Mouse (Mus musculus) embryonic facial prominence, embryonic 13.5 days (tissue): ENCODE data around the gene 1700037H04Rik. TPM values are rescaled to one million over a fixed set of nuclear protein-coding genes. Genes with fewer than 3 reads are reported as not detected.

ENCODE experiments used
- ATAC-seq: fragments of 200-750 bp; cut with Nextera tagmentation; 2 replicates; pipeline ENCODE4 v1.8.0; 2017; ENCODE audit warnings: low read depth; ENCODE audit not compliant: insufficient number of reproducible peaks, insufficient read depth, low FRiP score, low TSS enrichment
- H3K27ac ChIP-seq: fragments of 300-500 bp; sonication (generic); 2 replicates; pipeline ENCODE4 v1.5.1; 2015; ENCODE audit warnings: moderate library complexity, mild to moderate bottlenecking, inconsistent platforms
- H3K27me3 ChIP-seq: fragments of 300-500 bp; sonication (generic); 2 replicates; pipeline ENCODE4 v1.6.1; 2015; ENCODE audit warnings: mild to moderate bottlenecking, inconsistent platforms
- H3K36me3 ChIP-seq: fragments of 300-500 bp; sonication (generic); 2 replicates; pipeline ENCODE4 v1.6.1; 2015; ENCODE audit warnings: mild to moderate bottlenecking, inconsistent platforms
- H3K4me1 ChIP-seq: fragments of 300-500 bp; sonication (generic); 2 replicates; pipeline ENCODE4 v1.6.1; 2015; ENCODE audit warnings: inconsistent platforms
- H3K4me2 ChIP-seq: fragments of 300-500 bp; sonication (generic); 2 replicates; pipeline ENCODE4 v1.6.1; 2015; ENCODE audit warnings: moderate library complexity, mild to moderate bottlenecking, inconsistent platforms
- H3K4me3 ChIP-seq: fragments of 300-500 bp; sonication (generic); 2 replicates; pipeline ENCODE4 v1.5.1; 2015; ENCODE audit warnings: mild to moderate bottlenecking, inconsistent platforms
- H3K9ac ChIP-seq: fragments of 300-500 bp; sonication (generic); 2 replicates; pipeline ENCODE4 v1.6.1; 2015; ENCODE audit warnings: mild to moderate bottlenecking, inconsistent platforms
- H3K9me3 ChIP-seq: fragments of 300-500 bp; sonication (generic); 2 replicates; pipeline ENCODE4 v1.6.1; 2016; ENCODE audit warnings: inconsistent platforms
- WGBS: fragments of 180-500 bp; shearing (Covaris S2); methylation state at CpG from one replicate; pipeline ENCODE4 v1.1.7; 2015; ENCODE audit warnings: mixed read lengths; 5-methylcytosine and 5-hydroxymethylcytosine counted together
- polyA plus RNA-seq: library from polyadenylated mRNA; unstranded; fragments of >200 nt; fragmentation: Nextera tagmentation; extraction: Ambion mirVana; gene quantifications from 2 replicates; pipeline ENCODE4 v1.2.1, GENCODE M21; 2015

1700037H04Rik gene
- polyA plus RNA-seq, 1 experiment from 2014 or later = 71.4 TPM

DNA sequence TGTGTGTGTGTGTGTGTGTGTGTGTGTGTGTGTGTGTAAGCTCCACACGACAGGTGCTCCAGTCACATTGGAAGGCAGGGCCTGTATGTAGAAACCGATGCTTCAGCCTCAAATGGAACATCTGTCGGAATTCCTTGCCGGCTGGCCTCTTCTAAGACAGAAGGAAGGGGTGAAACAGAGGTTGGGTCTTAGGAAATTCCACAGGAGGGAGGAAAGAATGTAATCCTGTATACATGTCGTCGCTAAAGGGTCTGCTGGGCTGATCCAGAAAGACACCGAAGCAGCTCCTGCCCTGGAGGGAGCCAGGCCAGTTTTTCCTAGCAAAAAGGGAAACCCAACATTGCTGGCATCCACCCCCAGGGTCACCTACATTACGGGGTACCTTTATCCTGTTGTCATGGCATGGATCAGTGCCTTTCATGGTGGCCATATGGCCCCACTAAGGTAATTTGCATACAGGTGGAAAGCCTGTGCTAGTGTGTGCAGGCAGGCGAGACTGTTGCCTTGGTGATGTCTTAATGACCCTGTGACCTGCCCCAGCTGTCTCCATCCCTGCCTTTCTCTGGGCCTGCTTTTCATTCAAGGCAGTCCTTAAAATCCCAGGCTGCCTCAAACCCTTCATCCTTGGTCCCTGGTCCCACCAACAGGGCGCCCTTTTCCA lies 30.6 kb upstream of the 1700037H04Rik start:
- H3K27me3 ChIP-seq = no peaks in the 10 kb centered on the region
- no peak for ATAC-seq
- no peaks in the 10 kb centered on the region for H3K9me3 ChIP-seq
- 27% methylated on average over 10 of the region's 10 CpGs for WGBS
- H3K4me3 ChIP-seq = no peak overlapping the region
- peaks cover 45% of the 10 kb centered on the region for H3K4me1 ChIP-seq
- H3K9ac ChIP-seq = no peak overlapping the region
- no peak overlapping the region for H3K4me2 ChIP-seq
- H3K27ac ChIP-seq = no peak overlapping the region
- H3K36me3 ChIP-seq = peaks cover 53% of the 10 kb centered on the region

DNA sequence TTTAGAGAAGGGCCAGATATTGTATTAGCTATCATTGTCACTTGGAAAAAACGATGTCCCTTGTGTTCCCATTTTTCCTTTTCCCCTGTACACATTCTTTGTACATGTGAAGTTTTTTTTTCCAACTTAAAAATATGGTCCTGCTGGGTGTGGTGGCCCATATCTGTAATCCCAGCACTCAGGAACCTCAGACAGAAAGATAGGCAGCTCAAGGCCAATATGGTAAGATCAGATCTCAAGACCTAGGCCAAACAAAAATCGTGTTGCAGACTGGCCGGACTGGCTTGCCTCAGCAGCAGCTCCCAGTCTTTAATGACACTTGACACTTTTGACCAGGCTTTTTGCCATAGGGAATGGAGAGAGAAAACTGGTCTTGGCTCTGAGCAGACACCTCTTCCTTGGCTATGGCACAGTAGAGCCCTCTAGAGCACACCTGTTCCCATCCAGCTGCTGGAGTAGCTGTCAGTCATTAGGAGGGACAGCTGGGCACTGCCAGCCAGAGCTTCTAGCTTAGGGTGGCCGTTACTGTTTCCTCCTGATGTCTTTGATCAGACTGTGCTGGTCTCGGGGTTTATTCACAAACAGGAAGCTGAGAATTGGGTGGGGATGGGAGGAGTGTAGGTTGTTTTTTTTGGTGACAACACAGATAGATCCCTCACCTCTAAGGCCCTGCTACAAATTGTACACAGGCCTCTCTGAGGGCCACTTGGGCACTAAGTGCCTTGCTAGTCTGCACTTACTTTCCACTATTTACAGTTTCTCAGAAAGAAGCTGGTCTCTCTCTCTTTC lies 29.8 kb upstream of the 1700037H04Rik start:
- H3K4me2 ChIP-seq = no peak overlapping the region
- WGBS = 45% methylated on average over 5 of the region's 5 CpGs
- no peaks in the 10 kb centered on the region for H3K27me3 ChIP-seq
- H3K4me3 ChIP-seq = no peak overlapping the region
- no peaks in the 10 kb centered on the region for H3K9me3 ChIP-seq
- H3K9ac ChIP-seq = peak overlapping the region; percentile 22; the same call in 1 of the 2 replicates
- ATAC-seq = no peak
- no peak overlapping the region for H3K27ac ChIP-seq
- H3K4me1 ChIP-seq = peaks cover 45% of the 10 kb centered on the region
- peaks cover 47% of the 10 kb centered on the region for H3K36me3 ChIP-seq

DNA sequence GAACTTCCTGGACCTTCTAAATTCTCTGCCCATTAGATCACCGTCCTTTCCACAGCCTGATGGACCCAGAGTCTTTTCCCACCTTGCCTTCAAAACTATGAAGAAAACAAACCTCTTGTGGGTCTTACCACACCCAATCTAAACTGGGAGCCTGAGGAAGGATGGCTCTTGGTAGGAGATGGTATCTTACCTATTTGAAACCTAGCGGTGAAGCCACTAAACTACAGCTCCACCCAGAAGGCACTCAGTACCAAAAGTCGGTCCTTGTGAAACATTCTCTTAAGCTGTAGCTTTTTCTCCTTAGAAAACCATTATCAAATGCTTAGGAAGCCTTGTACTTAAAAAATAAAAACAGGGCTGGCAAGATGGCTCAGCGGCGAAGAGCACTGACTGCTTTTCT lies 28.4 kb upstream of the 1700037H04Rik start:
- Histone ChIP-seq H3K27ac (no peak overlapping the region), H3K9ac (no peak overlapping the region), H3K36me3 (peaks cover 33% of the 10 kb centered on the region), H3K4me3 (0 out of 2 replicates have a peak overlapping the region, but pooled peaks have one; percentile 61), H3K27me3 (no peaks in the 10 kb centered on the region), H3K9me3 (no peaks in the 10 kb centered on the region), H3K4me1 (peaks cover 45% of the 10 kb centered on the region), H3K4me2 (peak overlapping the region; percentile 75; the same call in 1 of the 2 replicates)
- 95% methylated on average over 5 of the region's 5 CpGs for WGBS
- ATAC-seq = no peak

DNA sequence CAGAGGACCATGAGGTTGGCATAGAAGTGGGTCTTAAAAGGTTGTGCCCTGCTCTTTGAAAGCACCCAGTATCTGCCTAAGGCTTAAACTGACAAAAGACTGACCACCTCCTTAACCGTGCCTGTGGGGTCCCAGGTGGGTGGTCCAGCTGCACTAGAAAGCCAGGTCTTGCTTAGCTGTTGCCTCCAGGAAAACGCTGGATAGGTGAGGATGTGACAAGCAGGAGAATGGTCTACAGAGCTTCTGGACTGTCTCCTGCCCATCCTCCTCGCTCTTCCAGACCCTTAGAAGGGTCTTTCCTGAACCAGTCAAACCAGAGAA lies 27.7 kb upstream of the 1700037H04Rik start:
- Histone ChIP-seq H3K36me3 (peaks cover 25% of the 10 kb centered on the region), H3K4me2 (peak overlapping the region; percentile 75), H3K4me3 (peak overlapping the region; percentile 61), H3K27ac (no peak overlapping the region), H3K4me1 (peaks cover 45% of the 10 kb centered on the region), H3K9me3 (no peaks in the 10 kb centered on the region), H3K27me3 (no peaks in the 10 kb centered on the region), H3K9ac (peak overlapping the region; percentile 80)
- WGBS = 13% methylated on average over 3 of the region's 3 CpGs
- ATAC-seq = no peak

DNA sequence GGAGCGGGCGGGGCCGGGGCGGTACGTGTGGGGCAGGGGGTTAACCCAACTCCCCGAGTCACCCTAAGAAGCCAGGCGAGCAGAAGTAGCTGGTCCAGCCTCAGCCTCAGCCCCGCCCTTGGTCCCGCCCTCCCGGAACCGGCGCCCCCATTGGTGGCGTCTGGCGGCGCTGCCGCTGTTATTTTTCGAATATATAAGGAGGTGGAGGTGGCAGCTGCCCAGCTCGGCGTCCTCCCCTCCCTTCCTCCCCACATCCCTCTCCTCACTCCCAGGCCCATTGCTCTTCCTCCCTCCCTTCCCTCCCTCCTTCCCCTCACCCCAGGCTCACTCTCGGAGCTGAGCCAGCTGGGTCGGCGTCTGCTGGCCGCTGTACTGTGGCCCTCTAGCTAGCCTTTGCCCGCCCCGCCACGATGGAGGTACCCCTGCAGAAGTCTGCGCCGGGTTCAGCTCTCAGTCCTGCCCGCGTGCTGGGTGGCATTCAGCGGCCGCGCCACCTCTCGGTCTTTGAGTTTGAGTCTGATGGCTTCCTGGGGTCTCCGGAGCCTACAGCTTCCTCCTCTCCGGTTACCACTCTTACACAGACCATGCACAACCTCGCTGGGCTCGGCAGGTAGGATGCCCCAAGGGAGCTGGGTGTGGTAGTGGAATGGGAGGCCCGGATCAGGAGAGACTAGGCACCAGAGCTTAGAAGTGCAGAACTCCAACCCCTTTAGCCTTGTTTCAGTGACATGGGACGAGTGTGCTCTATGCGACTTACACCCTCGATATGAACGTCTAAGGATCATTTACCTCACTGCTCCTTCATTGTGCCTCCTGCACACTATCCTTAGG lies 27.1 kb upstream of the 1700037H04Rik start, which contains the start of the genes Cdc25b and Spef1:
Gene Cdc25b (plus strand): TSS at position 179 of the 831 bp plus-strand sequence.
Gene Spef1 (minus strand): TSS at position 512 of the 831 bp plus-strand sequence.
- H3K36me3 ChIP-seq = peaks cover 23% of the 10 kb centered on the region
- peak within 1 kb of the TSS; percentile 80 for H3K9ac ChIP-seq
- no peaks in the 10 kb centered on the region for H3K9me3 ChIP-seq
- peak; percentile 87 for ATAC-seq
- H3K4me1 ChIP-seq = peaks cover 45% of the 10 kb centered on the region
- WGBS = 1% methylated on average over 43 of the region's 43 CpGs
- H3K27me3 ChIP-seq = no peaks in the 10 kb centered on the region
- H3K27ac ChIP-seq = peak within 1 kb of the TSS; percentile 55
- H3K4me2 ChIP-seq = peak within 1 kb of the TSS; percentile 75
- peak within 1 kb of the TSS; percentile 61 for H3K4me3 ChIP-seq

DNA sequence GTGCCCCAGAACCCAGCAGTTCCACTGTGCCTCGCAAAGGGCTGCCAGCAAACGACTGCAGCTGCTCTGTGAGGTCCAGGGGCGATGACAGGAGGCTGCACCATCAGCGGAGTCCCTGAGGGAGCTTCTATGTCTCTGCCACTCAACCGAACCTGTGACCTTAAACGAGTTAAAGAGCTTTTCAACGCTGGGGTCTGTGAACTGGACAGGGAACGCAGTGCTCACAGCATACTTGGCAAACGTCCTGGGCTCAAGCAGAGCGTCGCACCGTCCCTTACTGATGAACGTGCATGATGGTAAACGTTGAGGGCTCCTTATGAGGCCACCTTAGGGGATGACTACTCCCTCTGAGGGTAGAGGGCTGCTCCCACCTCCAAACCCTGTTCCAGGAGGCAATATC lies 26.5 kb upstream of the 1700037H04Rik start:
- peak overlapping the region; percentile 61 for H3K4me3 ChIP-seq
- H3K4me2 ChIP-seq = peak overlapping the region; percentile 75
- no peaks in the 10 kb centered on the region for H3K9me3 ChIP-seq
- no peak; the same call in 1 of the 2 replicates for ATAC-seq
- peak overlapping the region; percentile 45 for H3K27ac ChIP-seq
- WGBS = 2% methylated on average over 14 of the region's 14 CpGs
- H3K27me3 ChIP-seq = no peaks in the 10 kb centered on the region
- H3K36me3 ChIP-seq = peaks cover 16% of the 10 kb centered on the region
- peak overlapping the region; percentile 80 for H3K9ac ChIP-seq
- peaks cover 45% of the 10 kb centered on the region for H3K4me1 ChIP-seq

DNA sequence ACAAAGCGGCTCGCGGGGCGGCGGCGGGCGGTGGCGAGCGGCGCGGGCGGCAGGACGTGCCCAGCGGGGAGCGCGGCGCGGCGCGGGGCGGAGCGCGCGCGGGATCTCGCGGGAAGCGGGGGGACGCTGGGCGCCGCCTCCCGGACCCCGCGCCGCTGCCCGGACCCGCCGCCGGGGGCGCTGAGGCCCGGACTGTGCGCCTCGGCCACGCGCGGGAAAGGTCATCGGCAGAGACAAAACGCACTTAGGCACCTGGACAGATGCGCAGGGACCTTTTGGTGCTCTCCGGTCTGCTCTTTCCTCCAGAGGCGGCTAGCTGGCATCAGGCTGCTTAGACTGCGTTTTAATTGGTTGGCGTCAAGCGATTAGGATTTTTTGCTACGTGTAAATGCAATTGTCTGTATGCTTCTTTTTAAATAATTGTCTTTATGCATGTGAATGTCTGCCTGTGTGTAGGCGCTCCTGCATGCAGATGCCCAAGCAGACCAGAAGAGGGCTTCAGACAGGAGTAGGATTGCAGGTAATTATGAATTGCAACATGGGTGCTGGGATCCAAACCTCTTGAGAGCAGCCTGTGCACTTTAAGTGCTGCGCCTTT lies 20.2 kb upstream of the 1700037H04Rik start, which contains the start of gene Cenpb:
Gene Cenpb (minus strand): TSS at position 78 of the 598 bp plus-strand sequence.
- WGBS = 4% methylated on average over 38 of the region's 57 CpGs
- H3K36me3 ChIP-seq = peaks cover 13% of the 10 kb centered on the region
- peak within 1 kb of the TSS; percentile 80 for H3K4me3 ChIP-seq
- peak within 1 kb of the TSS; percentile 89 for H3K27ac ChIP-seq
- peak within 1 kb of the TSS; percentile 97 for H3K4me2 ChIP-seq
- ATAC-seq = peak; percentile 73; the same call in 1 of the 2 replicates
- no peaks in the 10 kb centered on the region for H3K9me3 ChIP-seq
- H3K27me3 ChIP-seq = no peaks in the 10 kb centered on the region
- H3K9ac ChIP-seq = peak within 1 kb of the TSS; percentile 93
- H3K4me1 ChIP-seq = peaks cover 38% of the 10 kb centered on the region

DNA sequence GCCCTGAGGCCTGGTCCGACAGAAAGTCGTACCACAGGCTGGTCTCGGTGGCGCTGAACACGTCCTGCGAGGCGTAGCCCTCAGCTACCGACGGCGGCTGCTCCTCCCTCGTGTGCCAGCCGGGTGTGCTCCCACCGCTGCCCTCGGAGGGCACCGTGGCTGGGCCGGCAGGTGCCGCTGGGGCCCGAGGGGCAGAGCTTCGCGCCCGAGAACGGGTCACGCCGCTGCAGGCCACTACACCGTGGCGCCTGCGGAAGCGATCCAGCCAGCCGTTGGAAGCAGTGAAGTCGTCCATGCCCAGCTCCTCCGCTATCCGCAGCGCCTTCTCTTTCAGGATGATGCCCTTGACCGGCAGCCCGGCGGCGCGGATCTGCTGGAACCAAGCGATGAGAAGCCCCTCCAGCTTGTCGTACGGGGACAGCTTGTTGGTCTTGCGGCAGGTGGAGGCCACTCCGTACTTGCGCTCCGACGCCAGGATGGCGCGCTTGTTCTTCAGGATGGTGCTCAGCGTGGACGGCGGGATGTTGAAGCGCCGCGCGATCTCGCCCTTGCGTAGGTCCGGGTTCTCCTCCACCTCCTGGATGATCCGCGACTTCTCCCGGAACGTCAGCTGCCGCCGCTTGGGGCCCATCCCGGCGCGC lies 19.5 kb upstream of the 1700037H04Rik start:
- Histone ChIP-seq H3K36me3 (peaks cover 13% of the 10 kb centered on the region), H3K9ac (peak overlapping the region; percentile 93), H3K9me3 (no peaks in the 10 kb centered on the region), H3K4me1 (peaks cover 44% of the 10 kb centered on the region), H3K4me2 (peak overlapping the region; percentile 97), H3K4me3 (peak overlapping the region; percentile 80), H3K27me3 (no peaks in the 10 kb centered on the region), H3K27ac (peak overlapping the region; percentile 89)
- WGBS = 1% methylated on average over 65 of the region's 67 CpGs
- 0 out of 2 replicates have a peak, but pooled peaks have one; percentile 29 for ATAC-seq

DNA sequence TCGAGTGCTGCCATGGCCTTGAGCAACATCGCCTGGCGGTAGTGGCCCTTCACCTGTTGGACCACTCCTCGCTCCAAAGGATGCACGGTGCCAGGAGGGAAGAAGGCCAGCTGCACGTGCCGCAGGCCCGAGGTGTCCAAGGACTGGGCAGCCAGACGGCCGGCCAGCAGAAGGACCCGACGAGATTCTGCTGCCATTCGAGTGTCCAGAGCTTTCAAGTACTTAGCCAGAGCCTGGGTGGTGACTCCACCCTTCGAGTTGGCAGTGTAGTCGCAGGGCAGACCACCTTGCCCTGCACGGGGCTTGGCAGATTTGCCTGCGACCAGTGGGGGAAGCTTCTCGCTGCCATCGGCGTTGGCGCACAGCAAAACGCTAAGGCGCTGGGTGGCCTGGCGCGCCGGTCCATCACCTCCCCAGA lies 19.0 kb upstream of the 1700037H04Rik start:
- H3K36me3 ChIP-seq = peaks cover 13% of the 10 kb centered on the region
- peak overlapping the region; percentile 93 for H3K9ac ChIP-seq
- no peaks in the 10 kb centered on the region for H3K9me3 ChIP-seq
- H3K4me3 ChIP-seq = peak overlapping the region; percentile 80
- 0 out of 2 replicates have a peak, but pooled peaks have one; percentile 12 for ATAC-seq
- H3K27me3 ChIP-seq = peaks cover 1% of the 10 kb centered on the region
- H3K4me2 ChIP-seq = peak overlapping the region; percentile 97
- WGBS = 36% methylated on average over 26 of the region's 26 CpGs
- peaks cover 50% of the 10 kb centered on the region for H3K4me1 ChIP-seq
- H3K27ac ChIP-seq = peak overlapping the region; percentile 89

DNA sequence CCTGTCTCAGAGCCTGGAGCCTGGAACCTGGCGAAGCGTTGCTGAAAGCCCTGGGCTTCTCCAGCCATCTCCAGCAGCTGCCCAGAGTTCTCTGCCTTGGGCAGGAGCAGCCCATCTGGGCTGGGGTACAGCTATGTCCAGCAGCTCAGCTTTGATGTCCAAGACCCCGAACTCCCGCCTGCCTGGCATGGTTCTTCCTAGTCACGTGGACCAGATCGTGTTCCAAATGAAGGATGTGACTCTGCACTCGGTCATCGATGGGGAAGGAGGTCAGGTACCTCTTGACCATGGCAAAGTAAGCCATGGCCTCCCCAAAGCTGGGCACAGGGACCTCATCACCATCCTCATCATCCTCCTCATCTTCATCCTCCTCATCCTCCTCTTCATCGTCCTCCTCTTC lies 18.1 kb upstream of the 1700037H04Rik start:
- peak overlapping the region; percentile 80 for H3K4me3 ChIP-seq
- peaks cover 13% of the 10 kb centered on the region for H3K36me3 ChIP-seq
- peaks cover 10% of the 10 kb centered on the region for H3K27me3 ChIP-seq
- ATAC-seq = no peak
- H3K9me3 ChIP-seq = no peaks in the 10 kb centered on the region
- 87% methylated on average over 9 of the region's 9 CpGs for WGBS
- peak overlapping the region; percentile 66; the same call in 1 of the 2 replicates for H3K27ac ChIP-seq
- peak overlapping the region; percentile 93 for H3K9ac ChIP-seq
- peak overlapping the region; percentile 97 for H3K4me2 ChIP-seq
- peaks cover 50% of the 10 kb centered on the region for H3K4me1 ChIP-seq
